Mouse (Mus musculus) spleen, adult 2 months (tissue): ENCODE measurements around the gene Neu3.

Source experiments
- CTCF ChIP-seq: fragments of 200-500 bp; IDR thresholded peaks from 2 replicates; pipeline ENCODE4 v1.5.1; 2011; ENCODE audit warnings: mild to moderate bottlenecking, inconsistent platforms; ENCODE audit not compliant: insufficient read depth, insufficient read length, insufficient replicate concordance; ENCODE audit errors: extremely low read depth
- POLR2A ChIP-seq: fragments of 200-500 bp; IDR thresholded peaks from 2 replicates; pipeline ENCODE4 v1.6.1; 2011; ENCODE audit warnings: low read depth, low read length, inconsistent platforms

DNA sequence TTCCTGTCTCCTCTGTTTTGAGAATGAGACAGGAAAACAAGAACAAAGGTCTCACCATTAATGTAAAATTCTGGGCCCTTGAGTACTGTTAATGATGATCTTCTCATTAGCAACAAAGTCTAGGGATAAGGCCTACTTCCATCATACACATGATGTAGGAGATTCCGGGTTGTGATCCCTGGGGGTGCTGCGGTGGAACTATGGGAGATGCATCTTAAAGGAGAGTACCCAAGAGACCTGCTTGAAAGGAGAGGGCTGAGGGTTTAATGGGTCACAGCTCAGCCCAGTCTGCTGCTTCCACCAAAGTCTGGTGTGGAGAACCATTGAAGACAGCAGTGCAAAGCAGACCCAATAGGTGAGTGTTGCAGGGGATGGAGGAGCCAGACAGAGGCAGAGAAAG is 65.0 kb downstream of the Neu3 start, which contains the start of gene Olfr521:
- TF ChIP-seq CTCF = no peak
- TF ChIP-seq POLR2A = no peak
